Mouse (Mus musculus) brain, embryonic 14.5 days (tissue): ENCODE measurements at regions not wholly inside any gene's neighbourhood (a gene's known extent, or its start where the extent isn't known, plus 50 kb on each side); places are given as distances from the start of the nearest gene placed in this dataset.

Experiments
- CTCF ChIP-seq: fragments of 200-500 bp; IDR thresholded peaks from 2 replicates; pipeline ENCODE4 v1.5.1; 2012; ENCODE audit warnings: inconsistent platforms, mild to moderate bottlenecking, moderate library complexity, borderline replicate concordance; ENCODE audit not compliant: insufficient read depth, insufficient read length; ENCODE audit errors: extremely low read depth
- POLR2A ChIP-seq: fragments of 200-500 bp; IDR thresholded peaks from 2 replicates; pipeline ENCODE4 v1.6.1; 2012; ENCODE audit warnings: mild to moderate bottlenecking, inconsistent platforms, borderline replicate concordance; ENCODE audit not compliant: poor library complexity, insufficient read depth, insufficient read length, severe bottlenecking; ENCODE audit errors: extremely low read depth

DNA sequence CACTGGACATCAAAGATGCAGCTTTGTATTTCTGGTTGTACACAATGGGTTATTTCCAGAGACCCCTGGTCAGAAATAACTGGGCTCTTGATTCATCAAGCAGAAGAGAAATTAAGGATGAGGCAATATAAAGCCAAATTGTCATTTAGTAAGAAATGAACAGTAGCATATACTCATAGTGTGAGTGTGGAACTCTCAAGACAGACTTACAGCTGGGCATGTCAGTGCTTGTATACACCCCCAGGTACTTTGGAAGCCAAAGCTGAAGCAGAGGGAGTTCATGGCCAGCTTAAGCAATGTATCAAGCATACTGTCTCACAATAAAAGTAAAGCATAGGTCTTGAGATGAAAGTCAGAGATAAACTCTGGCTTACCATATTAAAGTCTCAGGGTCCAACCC is 155.7 kb downstream of the Hira start:
- TF ChIP-seq CTCF (no peak), POLR2A (no peak)
